Mouse (Mus musculus) limb, embryonic 13.5 days (tissue): ENCODE results near the gene Dmbt1. TPM values are rescaled to one million over a fixed set of nuclear protein-coding genes. Genes with fewer than 3 reads are reported as not detected.
"Not testable (repeated sequence)": the region's sequence is repeated elsewhere in the genome, so short reads cannot be mapped to it uniquely, and the experiment has no call there.

Experiments
- ATAC-seq: fragments of 200-750 bp; cut with Nextera tagmentation; 2 replicates; pipeline ENCODE4 v1.8.0; 2017; ENCODE audit warnings: low read depth, moderate number of reproducible peaks, moderate TSS enrichment; ENCODE audit not compliant: low FRiP score
- H3K27ac ChIP-seq: fragments of 300-500 bp; sonication (generic); 2 replicates; pipeline ENCODE4 v1.5.1; 2015; ENCODE audit warnings: inconsistent platforms, mild to moderate bottlenecking, moderate library complexity
- H3K27me3 ChIP-seq: fragments of 300-500 bp; sonication (generic); 2 replicates; pipeline ENCODE4 v1.6.1; 2015; ENCODE audit warnings: mild to moderate bottlenecking, inconsistent platforms
- H3K36me3 ChIP-seq: fragments of 300-500 bp; sonication (generic); 2 replicates; pipeline ENCODE4 v1.6.1; 2015; ENCODE audit warnings: inconsistent platforms, mild to moderate bottlenecking, moderate library complexity
- H3K4me1 ChIP-seq: fragments of 300-500 bp; sonication (generic); 2 replicates; pipeline ENCODE4 v1.6.1; 2015; ENCODE audit warnings: inconsistent platforms
- H3K4me2 ChIP-seq: fragments of 300-500 bp; sonication (generic); replicated peaks from 2 replicates; pipeline ENCODE4 v1.6.1; 2015; ENCODE audit warnings: inconsistent platforms, mild to moderate bottlenecking, moderate library complexity
- H3K4me3 ChIP-seq: fragments of 300-500 bp; sonication (generic); 2 replicates; pipeline ENCODE4 v1.5.1; 2015; ENCODE audit warnings: moderate library complexity, mild to moderate bottlenecking, inconsistent platforms
- H3K9ac ChIP-seq: fragments of 300-500 bp; sonication (generic); 2 replicates; pipeline ENCODE4 v1.6.1; 2015; ENCODE audit warnings: mild to moderate bottlenecking, inconsistent platforms
- H3K9me3 ChIP-seq: fragments of 300-500 bp; sonication (generic); 2 replicates; pipeline ENCODE4 v1.6.1; 2016; ENCODE audit warnings: inconsistent platforms
- WGBS: fragments of 180-500 bp; shearing (Covaris S2); methylation state at CpG from one replicate; pipeline ENCODE4 v1.1.7; 2015; 5-methylcytosine and 5-hydroxymethylcytosine counted together
- polyA plus RNA-seq: library from polyadenylated mRNA; unstranded; fragments of >200 nt; fragmentation: Nextera tagmentation; extraction: Ambion mirVana; gene quantifications from 2 replicates; pipeline ENCODE4 v1.2.1, GENCODE M21; 2015

Gene Dmbt1
- polyA plus RNA-seq, 1 experiment from 2014 or later, result 0.03 TPM

- H3K27me3 ChIP-seq, result no peaks in the 10 kb centered on the region
- H3K27ac ChIP-seq, result no peak overlapping the region
- no peaks in the 10 kb centered on the region for H3K36me3 ChIP-seq
- no peak overlapping the region for H3K9ac ChIP-seq
- peaks cover 17% of the 10 kb centered on the region for H3K9me3 ChIP-seq
- no peak overlapping the region for H3K4me3 ChIP-seq
- no peak overlapping the region for H3K4me2 ChIP-seq
- no peaks in the 10 kb centered on the region for H3K4me1 ChIP-seq
- no peak for ATAC-seq
- 93% methylated on average over 2 of the region's 2 CpGs for WGBS
Observed at GRCm38 (mm10) chr7:131007221-131007620, 24.6 kb upstream of the Dmbt1 start.

DNA sequence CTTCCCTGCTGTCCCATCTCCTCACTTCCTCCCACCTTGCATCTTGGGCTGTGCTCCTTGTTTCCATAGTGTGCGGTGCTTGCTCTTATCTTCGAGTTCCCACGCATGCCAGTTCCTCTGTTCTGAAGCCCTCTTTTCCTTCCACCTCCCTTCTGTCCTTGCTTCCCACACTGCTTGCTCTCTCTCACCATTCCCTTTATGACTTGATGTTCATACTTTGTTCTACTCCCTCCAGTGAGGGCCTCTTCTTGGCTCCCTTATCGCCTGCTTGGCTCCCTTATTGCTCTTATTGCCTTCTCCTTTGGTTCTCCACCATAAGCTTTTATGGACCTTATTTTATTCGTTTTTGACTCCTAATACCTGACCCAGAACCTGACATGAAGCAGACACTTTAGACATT is 22.7 kb upstream of the Dmbt1 start:
- WGBS, result 83% methylated on average over 5 of the region's 5 CpGs

DNA sequence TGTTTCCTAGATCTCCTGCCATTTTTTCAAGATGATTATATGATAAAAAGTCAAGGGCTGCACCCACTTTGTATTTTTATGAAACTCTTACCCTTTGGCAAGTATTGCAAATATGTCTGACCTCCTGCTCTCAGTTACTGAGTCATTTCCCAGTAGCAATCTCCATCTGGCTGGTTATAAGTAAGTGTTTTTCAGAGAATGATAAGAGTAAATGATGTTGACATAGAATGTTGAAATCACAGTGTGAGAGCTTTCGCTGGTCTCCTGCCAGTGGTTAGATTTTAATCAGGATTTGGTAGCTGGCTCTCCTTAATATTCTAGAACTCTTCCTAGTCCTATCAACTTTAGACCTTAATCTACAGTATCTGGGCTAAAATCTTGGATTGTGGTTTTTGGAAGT is 20.0 kb upstream of the Dmbt1 start:
- Histone ChIP-seq H3K9ac (no peak overlapping the region), H3K36me3 (no peaks in the 10 kb centered on the region), H3K27ac (no peak overlapping the region), H3K4me3 (no peak overlapping the region), H3K4me1 (no peaks in the 10 kb centered on the region), H3K9me3 (peaks cover 8% of the 10 kb centered on the region), H3K27me3 (no peaks in the 10 kb centered on the region), H3K4me2 (no peak overlapping the region)
- ATAC-seq, result no peak
- WGBS, result 83% methylated on average over 1 of the region's 1 CpGs

More for the DNA sequence above, 22.7 kb upstream of the Dmbt1 start:
- Histone ChIP-seq H3K27me3 (no peaks in the 10 kb centered on the region), H3K36me3 (no peaks in the 10 kb centered on the region), H3K9me3 (peaks cover 17% of the 10 kb centered on the region), H3K9ac (no peak overlapping the region), H3K4me1 (no peaks in the 10 kb centered on the region), H3K4me2 (no peak overlapping the region), H3K4me3 (no peak overlapping the region), H3K27ac (no peak overlapping the region)
- ATAC-seq, result no peak

GRCm38 (mm10) chr7:131019181-131019580 is 12.7 kb upstream of the Dmbt1 start:
- Histone ChIP-seq H3K27me3 (no peaks in the 10 kb centered on the region), H3K27ac (no peak overlapping the region), H3K36me3 (no peaks in the 10 kb centered on the region), H3K9me3 (0 out of 2 replicates have a peak, but pooled peaks cover 5% of the 10 kb centered on the region), H3K4me2 (no peak overlapping the region), H3K9ac (no peak overlapping the region), H3K4me3 (no peak overlapping the region), H3K4me1 (no peaks in the 10 kb centered on the region)
- no peak for ATAC-seq
- 87% methylated on average over 2 of the region's 2 CpGs for WGBS

DNA sequence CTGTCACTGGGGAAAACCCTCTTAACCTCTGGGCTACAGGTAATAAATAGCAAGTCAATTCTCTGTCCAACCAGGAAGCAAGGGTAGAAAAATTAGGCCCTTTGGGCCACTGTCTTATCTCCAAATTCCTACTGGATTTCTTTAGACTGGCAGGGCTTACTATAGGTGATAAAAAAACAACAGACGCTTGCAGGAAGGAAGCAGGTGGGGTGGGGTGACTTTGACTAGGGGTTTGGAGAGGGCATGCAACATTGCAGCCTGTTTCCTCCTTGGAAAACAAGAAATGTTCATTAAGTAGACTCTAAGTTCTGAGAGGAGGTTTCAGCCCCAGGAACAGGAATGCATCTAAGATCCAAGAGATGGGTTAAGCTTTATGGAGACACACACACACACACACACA is 7.0 kb upstream of the Dmbt1 start:
- no peak for ATAC-seq
- Histone ChIP-seq H3K27me3 (no peaks in the 10 kb centered on the region), H3K27ac (no peak overlapping the region), H3K9ac (no peak overlapping the region), H3K4me1 (no peaks in the 10 kb centered on the region), H3K4me3 (no peak overlapping the region), H3K4me2 (no peak overlapping the region), H3K9me3 (no peaks in the 10 kb centered on the region), H3K36me3 (no peaks in the 10 kb centered on the region)
- 60% methylated on average over 1 of the region's 1 CpGs for WGBS

GRCm38 (mm10) chr7:131027557-131027956 is 4.3 kb upstream of the Dmbt1 start:
- no peaks in the 10 kb centered on the region for H3K27me3 ChIP-seq
- ATAC-seq, result no peak
- WGBS, result 74% methylated on average over 1 of the region's 1 CpGs
- no peak overlapping the region for H3K27ac ChIP-seq
- no peaks in the 10 kb centered on the region for H3K9me3 ChIP-seq
- H3K36me3 ChIP-seq, result no peaks in the 10 kb centered on the region
- no peak overlapping the region for H3K4me3 ChIP-seq
- no peak overlapping the region for H3K9ac ChIP-seq
- H3K4me1 ChIP-seq, result no peaks in the 10 kb centered on the region
- no peak overlapping the region for H3K4me2 ChIP-seq

- Histone ChIP-seq H3K27me3 (no peaks in the 10 kb centered on the region), H3K4me3 (no peak overlapping the region), H3K4me1 (no peaks in the 10 kb centered on the region), H3K9ac (no peak overlapping the region), H3K4me2 (no peak overlapping the region), H3K36me3 (no peaks in the 10 kb centered on the region), H3K27ac (no peak overlapping the region), H3K9me3 (no peaks in the 10 kb centered on the region)
- ATAC-seq, result no peak
- 76% methylated on average over 3 of the region's 3 CpGs for WGBS
Observed at GRCm38 (mm10) chr7:131036396-131036795, 4.5 kb downstream of the Dmbt1 start.

DNA sequence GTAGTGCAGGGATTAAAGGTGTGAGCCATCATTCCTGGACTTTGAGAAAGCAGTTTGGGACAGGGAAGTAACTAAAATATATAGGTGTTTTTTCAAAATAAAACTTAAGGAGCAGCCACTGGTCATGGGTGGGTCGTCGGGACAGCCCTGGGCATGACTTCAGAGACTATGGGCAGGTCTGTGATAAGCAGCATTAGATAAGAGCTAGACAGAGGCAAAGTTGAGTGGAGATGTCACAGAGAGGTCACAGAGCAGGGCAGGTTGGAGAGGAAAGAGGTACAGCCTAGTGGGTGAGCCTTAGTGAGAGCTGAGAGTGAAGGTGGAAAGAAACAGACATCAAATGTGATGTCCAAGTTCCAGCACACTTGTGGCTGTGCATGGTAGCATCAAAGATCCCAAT is 5.2 kb downstream of the Dmbt1 start:
- H3K4me3 ChIP-seq, result no peak overlapping the region
- no peak overlapping the region for H3K4me2 ChIP-seq
- no peak overlapping the region for H3K9ac ChIP-seq
- H3K9me3 ChIP-seq, result no peaks in the 10 kb centered on the region
- no peaks in the 10 kb centered on the region for H3K36me3 ChIP-seq
- 94% methylated on average over 2 of the region's 2 CpGs for WGBS
- ATAC-seq, result no peak
- H3K4me1 ChIP-seq, result no peaks in the 10 kb centered on the region
- H3K27ac ChIP-seq, result no peak overlapping the region
- no peaks in the 10 kb centered on the region for H3K27me3 ChIP-seq

DNA sequence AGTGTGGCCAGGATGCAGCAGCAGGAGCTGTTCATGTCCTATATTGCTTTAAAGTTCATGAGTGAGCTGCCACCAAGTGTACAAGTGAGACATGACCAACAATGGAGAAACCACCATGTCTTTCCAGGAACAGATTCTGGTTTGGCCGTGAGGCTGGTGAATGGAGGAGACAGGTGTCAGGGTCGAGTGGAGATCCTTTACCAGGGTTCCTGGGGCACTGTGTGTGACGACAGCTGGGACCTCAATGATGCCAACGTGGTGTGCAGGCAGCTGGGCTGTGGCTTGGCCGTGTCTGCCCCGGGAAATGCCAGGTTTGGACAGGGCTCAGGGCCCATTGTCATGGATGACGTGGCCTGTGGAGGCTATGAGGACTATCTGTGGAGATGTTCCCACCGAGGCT is 8.9 kb downstream of the Dmbt1 start:
- not testable (repeated sequence) for H3K27me3 ChIP-seq, H3K9ac ChIP-seq, H3K4me2 ChIP-seq, H3K4me3 ChIP-seq, H3K9me3 ChIP-seq, H3K27ac ChIP-seq, H3K36me3 ChIP-seq, ATAC-seq, H3K4me1 ChIP-seq
- WGBS, result 80% methylated on average over 8 of the region's 8 CpGs

GRCm38 (mm10) chr7:131042657-131043056 is 10.8 kb downstream of the Dmbt1 start:
- H3K27me3 ChIP-seq, result no peaks in the 10 kb centered on the region
- no peak overlapping the region for H3K9ac ChIP-seq
- no peak overlapping the region for H3K27ac ChIP-seq
- no peak overlapping the region for H3K4me3 ChIP-seq
- no peaks in the 10 kb centered on the region for H3K4me1 ChIP-seq
- WGBS, result 58% methylated on average over 1 of the region's 1 CpGs
- no peak overlapping the region for H3K4me2 ChIP-seq
- no peaks in the 10 kb centered on the region for H3K36me3 ChIP-seq
- no peaks in the 10 kb centered on the region for H3K9me3 ChIP-seq
- ATAC-seq, result no peak

DNA sequence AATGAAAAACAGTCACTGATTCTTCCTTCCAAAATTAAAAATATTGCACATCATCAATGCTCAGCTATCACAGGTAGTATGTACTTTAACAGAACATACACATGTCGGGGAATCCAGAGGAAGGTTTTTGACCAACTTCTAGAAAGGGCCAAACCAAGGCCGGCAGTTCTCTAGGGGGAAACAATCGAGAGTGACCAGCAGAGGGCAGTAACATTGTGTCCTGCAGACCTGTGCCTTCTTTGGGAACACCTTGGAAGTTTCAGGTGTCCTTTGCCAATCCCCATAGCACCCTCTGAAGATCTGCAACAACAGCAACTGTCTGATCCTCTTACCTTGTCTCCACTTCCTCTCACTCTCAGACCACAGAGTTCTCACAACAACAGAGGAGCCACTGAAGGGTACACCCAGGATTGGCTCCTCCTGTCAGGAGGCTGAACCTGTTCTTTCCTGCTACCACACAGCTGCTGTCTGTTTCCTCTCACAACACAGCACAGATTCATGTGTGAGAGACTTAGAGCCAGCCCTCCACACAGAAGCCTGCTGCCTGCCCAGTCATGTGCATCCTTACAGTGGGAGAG is 13.5 kb downstream of the Dmbt1 start:
- not testable (repeated sequence) for H3K27ac ChIP-seq, H3K4me1 ChIP-seq, H3K36me3 ChIP-seq, H3K9me3 ChIP-seq, ATAC-seq, H3K4me3 ChIP-seq, H3K4me2 ChIP-seq, H3K27me3 ChIP-seq, H3K9ac ChIP-seq
- WGBS, result 33% methylated on average over 3 of the region's 3 CpGs

DNA sequence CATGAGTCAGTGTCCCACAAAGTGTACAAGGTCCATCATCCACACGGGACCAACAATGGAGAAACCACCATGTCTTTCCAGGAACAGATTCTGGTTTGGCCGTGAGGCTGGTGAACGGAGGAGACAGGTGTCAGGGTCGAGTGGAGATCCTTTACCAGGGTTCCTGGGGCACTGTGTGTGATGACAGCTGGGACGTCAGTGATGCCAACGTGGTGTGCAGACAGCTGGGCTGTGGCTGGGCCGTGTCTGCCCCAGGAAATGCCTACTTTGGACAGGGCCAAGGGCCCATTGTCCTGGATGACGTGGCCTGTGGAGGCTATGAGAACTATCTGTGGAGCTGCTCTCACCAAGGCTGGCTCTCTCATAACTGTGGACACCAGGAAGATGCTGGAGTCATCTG is 18.0 kb downstream of the Dmbt1 start:
- 75% methylated on average over 8 of the region's 8 CpGs for WGBS
- H3K4me1 ChIP-seq, H3K9me3 ChIP-seq, H3K9ac ChIP-seq, H3K27ac ChIP-seq, H3K36me3 ChIP-seq, ATAC-seq, H3K4me3 ChIP-seq, H3K4me2 ChIP-seq, H3K27me3 ChIP-seq: not testable (repeated sequence)

DNA sequence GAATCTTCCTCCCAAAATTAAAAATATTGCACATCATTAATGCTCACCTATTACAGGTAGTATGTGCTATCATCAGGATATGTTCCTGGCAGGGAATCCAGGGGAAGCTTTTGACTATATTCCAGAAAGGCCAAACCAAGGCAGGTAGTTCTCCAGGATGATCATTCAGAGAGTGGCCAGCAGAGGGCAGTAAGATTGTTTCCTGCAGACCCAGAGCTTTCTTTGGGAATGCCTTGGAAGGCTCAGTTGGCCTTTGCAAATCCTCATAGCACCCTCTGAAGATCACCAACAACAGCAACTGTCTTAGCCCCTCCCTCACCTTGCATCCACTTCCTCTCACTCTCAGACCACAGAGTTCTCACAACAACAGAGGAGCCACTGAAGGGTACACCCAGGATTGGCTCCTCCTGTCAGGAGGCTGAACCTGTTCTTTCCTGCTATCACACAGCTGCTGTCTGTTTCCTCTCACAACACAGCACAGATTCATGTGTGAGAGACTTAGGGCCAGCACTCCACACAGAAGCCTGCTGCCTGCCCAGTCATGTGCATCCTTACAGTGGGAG is 23.0 kb downstream of the Dmbt1 start:
- Histone ChIP-seq H3K27ac (no peak overlapping the region), H3K4me2 (no peak overlapping the region), H3K4me3 (no peak overlapping the region), H3K36me3 (no peaks in the 10 kb centered on the region), H3K9ac (no peak overlapping the region), H3K9me3 (no peaks in the 10 kb centered on the region), H3K4me1 (no peaks in the 10 kb centered on the region), H3K27me3 (no peaks in the 10 kb centered on the region)
- ATAC-seq, result no peak
